Mouse (Mus musculus): ENCODE results near the gene Gm8653. TPM values are rescaled to one million over a fixed set of nuclear protein-coding genes. Genes with fewer than 3 reads are reported as not detected.
"Not testable (repeated sequence)": the region's sequence is repeated elsewhere in the genome, so short reads cannot be mapped to it uniquely, and the experiment has no call there.

Gm8653 gene
- total RNA-seq (2021): not detected

DNA sequence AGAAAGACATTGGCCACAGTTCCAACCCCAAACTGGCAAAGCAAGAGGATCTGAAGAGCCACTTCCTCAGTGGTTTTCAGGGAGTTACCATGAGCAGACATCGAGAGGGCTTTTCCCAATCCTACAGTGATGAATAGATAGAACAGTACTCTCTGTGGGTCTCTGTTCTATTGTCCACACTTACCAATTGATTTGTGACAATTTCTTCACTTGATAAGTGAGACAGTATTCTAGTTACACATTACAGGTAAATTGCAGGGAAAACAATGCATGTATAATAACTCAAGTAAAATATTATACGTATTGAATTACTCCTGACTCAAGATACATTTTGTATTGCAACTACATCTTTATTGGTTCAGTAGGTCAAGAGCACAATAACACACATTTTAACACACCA is at the start of gene Gm8653:
Gm8653 (minus strand) TSS at position 101 of the 400 bp plus-strand sequence.
- intact Hi-C loops (cut with DNase I); DNase-seq (ENCODE audit: extremely low spot score in 1 of 2, low spot score in 2 of 2): not testable (repeated sequence)

DNA sequence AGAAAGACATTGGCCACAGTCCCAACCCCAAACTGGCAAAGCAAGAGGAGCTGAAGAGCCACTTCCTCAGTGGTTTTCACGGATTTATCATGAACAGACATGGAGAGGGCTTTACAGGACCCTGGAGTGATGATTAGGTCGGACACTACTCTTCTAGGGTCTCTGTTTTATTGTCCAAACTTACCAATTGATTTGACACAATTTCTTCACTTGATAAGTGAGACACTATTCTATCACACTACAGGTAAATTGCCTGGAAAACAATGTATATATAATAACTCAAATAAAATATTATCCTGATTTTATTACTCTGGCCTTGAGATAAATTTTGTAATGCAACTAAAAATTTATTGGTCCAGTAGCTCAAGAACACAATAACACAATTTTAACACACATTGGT is 28.3 kb upstream of the Gm8653 start, which contains the start of gene Gm8453:
Gm8453 (minus strand) TSS at position 101 of the 400 bp plus-strand sequence.
- intact Hi-C loops (cut with DNase I); DNase-seq (ENCODE audit: extremely low spot score in 1 of 2, low spot score in 2 of 2): not testable (repeated sequence)

DNA sequence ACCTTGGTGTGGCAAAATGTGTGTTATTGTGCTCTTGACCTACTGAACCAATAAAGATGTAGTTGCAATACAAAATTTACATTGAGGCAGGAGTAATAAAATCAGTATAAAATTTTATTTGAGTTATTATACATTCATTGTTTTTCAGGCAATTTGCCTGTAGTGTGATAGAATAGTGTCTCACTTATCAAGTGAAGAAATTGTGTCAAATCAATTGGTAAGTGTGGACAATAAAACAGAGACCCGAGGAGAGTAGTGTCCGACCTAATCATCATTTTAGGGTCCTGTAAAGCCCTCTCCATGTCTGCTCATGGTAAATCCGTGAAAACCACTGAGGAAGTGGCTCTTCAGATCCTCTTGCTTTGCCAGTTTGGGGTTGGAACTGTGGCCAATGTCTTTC is 12.0 kb downstream of the Gm8653 start, which contains the start of gene Vmn1r143:
Vmn1r143 (plus strand) TSS at position 301 of the 400 bp plus-strand sequence.
- intact Hi-C loops (cut with DNase I); DNase-seq (ENCODE audit: extremely low spot score in 1 of 2, low spot score in 2 of 2): not testable (repeated sequence)

DNA sequence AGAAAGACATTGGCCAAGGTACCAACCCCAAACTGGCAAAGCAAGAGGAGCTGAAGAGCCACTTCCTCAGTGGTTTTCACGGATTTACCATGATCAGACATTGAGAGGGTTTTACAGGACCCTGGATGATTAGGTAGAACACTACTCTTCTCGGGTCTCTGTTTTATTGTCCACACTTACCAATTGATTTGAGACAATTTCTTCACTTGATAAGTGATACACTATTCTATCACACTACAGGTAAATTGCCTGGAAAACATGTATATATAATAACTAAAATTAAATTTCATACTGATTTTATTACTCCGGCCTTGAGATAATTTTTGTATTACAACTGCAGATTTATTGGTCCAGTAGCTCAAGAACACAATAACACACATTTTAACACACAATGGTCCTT is 37.1 kb downstream of the Gm8653 start, which contains the start of gene Vmn1r142:
Vmn1r142 (minus strand) TSS at position 101 of the 400 bp plus-strand sequence.
- intact Hi-C loops (cut with DNase I): not testable (repeated sequence)

More for the DNA sequence above, 37.1 kb downstream of the Gm8653 start, which contains the start of gene Vmn1r142:
- DNase-seq (ENCODE audit: extremely low spot score in 1 of 2, low spot score in 2 of 2): not testable (repeated sequence)

Other genes with a start within 250 kb of the Gm8653 start
- gene Vmn1r137, start 206.7 kb downstream of the Gm8653 start, total RNA-seq (2021): not detected
- not detected for gene Vmn1r138, start 172.4 kb downstream of the Gm8653 start, total RNA-seq (2021)
- not detected for gene Gm6176, start 145.0 kb downstream of the Gm8653 start, total RNA-seq (2021)
- not detected for gene Vmn1r139, start 132.2 kb downstream of the Gm8653 start, total RNA-seq (2021)
- gene Gm16451, start 83.0 kb downstream of the Gm8653 start, total RNA-seq (2021): not detected
- gene Gm10666, start 66.5 kb downstream of the Gm8653 start, total RNA-seq (2021): not detected
- gene Vmn1r142, start 37.2 kb downstream of the Gm8653 start, total RNA-seq (2021): not detected
- not detected for gene Vmn1r143, start 11.9 kb downstream of the Gm8653 start, total RNA-seq (2021)
- gene Gm8453, start 28.2 kb upstream of the Gm8653 start, total RNA-seq (2021): not detected
- not detected for gene Gm4187, start 128.5 kb upstream of the Gm8653 start, total RNA-seq (2021)
- gene Gm8660, start 169.8 kb upstream of the Gm8653 start, total RNA-seq (2021): not detected
- not detected for gene Vmn1r148, start 212.3 kb upstream of the Gm8653 start, total RNA-seq (2021)
- gene Vmn1r149, start 237.0 kb upstream of the Gm8653 start, total RNA-seq (2021): not detected

Data from left cerebral cortex, postnatal 10 days (tissue).